Mouse (Mus musculus) left cerebral cortex, adult 9 months (tissue): ENCODE results near the gene Sbk2.
"Not testable (repeated sequence)": the region's sequence is repeated elsewhere in the genome, so short reads cannot be mapped to it uniquely, and the experiment has no call there.

ENCODE experiments used
- DNase-seq, 2 experiments: peaks; one replicate each; pipeline ENCODE4 v3.0.0; 2022; ENCODE audit warnings: low spot score in 2 of 2

The Sbk2 gene

DNA sequence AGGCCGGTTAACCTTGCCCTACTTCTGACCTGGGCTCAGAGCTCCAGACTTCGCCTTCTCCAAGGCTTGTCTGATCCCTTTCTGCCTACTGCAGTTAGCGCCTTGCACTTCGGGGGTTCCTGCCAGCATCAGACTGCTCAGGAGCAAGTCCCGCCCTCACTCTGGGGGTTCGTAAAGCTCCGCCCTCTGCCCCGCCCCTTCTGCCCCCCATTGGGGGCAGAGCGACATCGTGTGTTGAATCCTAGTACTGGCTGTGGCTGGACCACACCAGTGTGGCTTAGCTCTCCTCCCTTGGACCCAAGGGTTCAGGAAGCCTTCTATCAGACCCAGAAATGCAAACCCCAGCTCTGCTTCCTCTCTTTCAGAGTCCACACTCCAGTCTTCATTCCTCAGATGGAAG lies at the start of gene Sbk2:
TSS of gene Sbk2 (minus strand) at position 135 of the 400 bp plus-strand sequence.
- peak; percentile 16 to 73 for DNase-seq

DNA sequence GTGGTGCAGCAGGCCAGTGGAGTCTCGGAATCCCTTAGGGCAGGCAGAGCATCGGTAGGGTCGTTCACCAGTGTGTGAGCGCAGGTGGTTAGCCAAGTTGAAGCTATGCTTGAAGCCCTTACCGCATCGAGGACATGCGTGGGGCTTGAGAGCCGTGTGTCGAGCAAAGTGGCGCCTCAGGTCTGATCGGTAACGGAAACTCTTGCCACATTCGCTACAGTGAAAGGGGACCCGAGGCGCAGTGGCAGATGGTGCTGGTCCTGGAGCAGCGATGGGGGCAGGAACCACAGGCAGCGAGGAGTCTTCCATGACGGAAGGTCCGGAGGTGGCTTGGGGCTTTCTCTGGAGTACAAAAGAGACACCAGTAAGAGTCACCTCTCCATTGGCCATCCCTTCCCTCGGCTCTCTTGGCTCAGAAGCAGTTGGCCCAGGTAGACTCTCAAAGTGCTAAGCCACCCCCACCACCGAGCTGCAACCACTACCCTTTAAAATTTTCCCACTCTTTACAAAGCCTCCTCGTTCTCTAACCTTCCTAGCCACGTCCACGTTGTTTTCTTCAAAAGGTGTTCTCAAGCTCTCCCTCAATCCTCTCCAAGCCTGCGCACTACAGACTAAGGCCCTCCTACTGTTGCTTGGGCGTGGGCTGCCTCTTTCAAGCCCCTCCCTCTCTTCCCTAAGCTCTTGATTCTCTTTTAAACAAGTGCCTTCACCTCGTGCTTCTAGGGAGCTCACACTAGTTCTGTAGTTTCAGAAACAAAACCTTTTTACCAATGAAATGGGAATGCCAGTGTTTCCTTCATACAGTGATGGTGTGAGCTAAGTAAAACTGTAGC lies 48.7 kb upstream of the Sbk2 start:
- DNase-seq = no peak

DNA sequence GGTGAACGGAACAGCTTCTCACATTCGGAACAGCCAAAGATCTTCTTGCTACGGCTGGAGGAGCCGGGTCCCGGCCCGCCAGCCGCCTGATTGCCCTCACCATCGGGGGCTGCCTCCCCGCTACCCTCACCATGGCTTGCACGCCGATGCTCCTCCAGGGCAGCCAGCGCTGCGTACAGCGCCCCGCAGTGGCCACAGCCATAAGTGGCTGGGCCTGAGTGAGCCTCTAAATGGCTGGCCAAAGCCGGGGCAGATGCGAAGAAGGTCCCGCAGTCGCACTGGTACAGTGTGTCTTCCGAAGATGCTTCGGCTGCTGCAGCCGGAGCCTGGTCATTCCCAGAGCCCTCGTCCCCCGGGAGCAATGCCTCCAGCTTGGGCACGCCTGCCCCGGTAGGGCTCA lies 44.0 kb upstream of the Sbk2 start:
- DNase-seq = no peak

DNA sequence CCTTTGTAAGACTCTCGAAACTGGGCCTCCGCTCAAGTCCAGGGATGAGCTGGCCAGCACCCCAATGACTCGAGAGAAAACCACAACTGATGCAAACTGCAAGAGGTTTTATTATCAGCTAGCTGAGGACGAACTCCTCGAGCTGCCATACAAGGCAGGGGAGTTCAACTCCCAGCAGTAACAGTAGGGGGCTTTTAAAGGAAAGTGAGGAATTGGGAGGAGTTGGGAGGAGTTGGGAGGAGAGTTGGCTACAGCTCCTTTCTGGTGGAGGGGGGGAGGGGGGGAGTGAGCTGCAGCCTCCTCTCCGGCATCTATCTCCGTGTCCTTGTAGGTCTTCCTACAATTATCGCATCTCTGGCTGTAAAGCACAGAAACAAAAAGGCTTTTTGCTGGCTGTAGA lies 38.7 kb upstream of the Sbk2 start:
- not testable (repeated sequence) for DNase-seq

DNA sequence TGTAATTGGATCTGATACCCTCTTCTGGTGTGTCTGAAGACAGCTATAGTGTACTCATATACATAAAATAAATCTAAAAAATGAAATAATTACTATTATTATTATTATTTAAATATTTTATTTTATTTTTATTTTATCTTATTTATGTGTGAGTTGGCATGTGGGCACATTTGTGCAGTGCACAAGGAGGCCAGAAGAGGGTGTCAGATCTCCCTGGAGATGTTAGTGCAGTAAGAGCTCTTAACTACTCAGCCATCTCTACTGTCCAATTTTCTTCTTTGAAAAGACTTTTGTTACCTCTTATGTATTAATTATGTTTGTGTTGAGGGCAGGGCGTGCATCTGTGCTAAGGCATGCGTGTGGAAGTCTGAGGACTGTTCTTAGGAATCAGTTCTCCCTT lies 35.7 kb upstream of the Sbk2 start:
- no peak for DNase-seq

DNA sequence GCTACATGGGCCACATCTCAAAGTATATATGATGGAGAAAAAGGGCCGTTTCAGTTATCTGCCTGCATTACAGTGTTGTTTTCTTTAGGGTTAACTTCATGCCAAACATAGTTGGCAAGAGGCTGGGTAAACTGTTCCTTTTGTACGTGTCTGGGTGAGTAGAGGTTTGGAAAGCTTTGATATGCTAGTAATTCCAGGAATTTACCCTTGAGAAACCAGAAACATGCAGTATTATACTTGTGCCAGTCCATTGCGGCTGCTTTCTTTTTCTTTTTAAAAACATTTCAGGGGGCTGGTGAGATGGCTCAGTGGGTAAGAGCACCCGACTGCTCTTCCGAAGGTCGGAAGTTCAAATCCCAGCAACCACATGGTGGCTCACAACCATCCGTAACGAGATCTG lies 32.7 kb upstream of the Sbk2 start:
- no peak for DNase-seq

DNA sequence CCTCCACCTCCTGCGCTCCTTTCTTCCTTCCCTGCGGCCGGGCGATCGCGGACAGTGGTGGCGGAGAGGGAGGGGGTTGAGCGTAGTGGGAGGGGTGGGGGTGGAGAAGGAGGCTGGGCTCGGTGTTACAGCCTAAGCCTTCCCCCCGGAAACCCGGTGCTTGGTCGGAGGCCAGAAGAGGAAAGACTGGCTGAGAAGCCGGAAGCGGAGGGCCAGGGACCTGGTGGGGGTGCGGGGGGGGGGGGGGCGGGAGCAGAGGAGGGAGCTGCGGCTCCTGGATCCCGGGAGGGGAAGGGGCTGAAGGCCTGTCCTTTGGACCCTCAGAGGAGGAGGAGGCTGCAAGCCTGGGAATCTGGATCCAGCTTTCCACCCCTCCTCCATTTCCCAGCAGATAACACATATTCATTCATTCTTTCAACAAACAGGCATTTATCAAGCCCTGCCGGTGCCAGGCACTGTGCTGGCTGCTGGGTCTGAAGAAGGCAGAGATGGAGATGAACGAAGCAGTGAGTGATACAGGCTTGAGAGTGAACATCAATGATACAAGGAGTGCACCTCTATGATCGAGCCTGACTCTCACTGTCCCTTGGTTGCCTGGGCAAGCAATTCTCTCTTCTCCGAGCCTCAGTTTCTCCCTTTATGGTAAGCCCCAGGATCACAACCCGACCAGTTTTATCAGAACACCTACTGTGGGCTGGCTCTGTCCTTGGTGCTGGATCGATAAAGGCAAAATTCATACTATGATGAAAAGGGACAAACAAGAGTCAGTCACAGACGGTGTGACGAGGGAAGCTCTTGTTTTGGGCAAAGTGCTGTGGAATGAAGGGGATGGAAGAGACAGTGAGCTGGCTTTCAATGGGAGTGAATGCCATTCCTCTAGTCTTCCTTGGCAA lies 32.0 kb upstream of the Sbk2 start, which contains the start of gene Zfp579:
TSS of gene Zfp579 (minus strand) at position 156 of the 893 bp plus-strand sequence.
- peak; percentile 59 to 93 for DNase-seq

DNA sequence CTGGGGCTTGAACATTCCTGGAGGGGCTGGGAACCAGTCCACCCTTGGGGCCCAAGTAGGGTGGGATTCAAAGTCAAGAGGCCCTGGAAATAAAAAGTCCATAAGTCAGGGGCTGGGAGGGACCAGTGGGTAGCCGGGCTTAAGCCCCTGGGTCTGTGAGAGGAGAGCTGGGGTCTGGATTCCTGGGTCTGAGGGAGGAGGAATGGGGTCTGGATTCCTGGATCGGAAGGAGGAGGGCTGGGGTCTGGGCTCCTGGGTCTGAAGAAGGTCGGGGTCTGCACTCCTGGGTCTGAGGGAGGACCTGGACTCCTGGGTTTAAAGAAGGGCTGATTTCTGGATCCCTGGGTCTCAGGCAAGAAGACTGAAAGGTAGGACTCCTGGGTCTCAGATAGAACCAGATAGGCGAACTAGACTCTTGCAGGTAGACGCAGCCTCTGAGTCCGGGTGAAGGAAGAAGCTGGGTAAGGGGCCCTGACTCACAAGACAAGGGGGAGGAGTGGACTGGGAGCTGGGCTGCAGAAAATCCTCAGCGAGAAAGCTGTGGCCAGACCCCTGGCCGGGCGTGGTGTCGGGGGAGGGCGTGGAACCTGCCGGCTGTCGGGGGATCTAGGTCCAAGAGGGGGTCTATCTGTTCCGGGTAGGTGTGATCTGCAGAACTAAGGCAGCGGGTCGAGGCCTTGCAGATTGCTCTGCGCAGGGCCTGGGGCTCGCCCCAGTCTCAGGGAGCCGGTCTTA lies 31.2 kb upstream of the Sbk2 start:
- no peak for DNase-seq

DNA sequence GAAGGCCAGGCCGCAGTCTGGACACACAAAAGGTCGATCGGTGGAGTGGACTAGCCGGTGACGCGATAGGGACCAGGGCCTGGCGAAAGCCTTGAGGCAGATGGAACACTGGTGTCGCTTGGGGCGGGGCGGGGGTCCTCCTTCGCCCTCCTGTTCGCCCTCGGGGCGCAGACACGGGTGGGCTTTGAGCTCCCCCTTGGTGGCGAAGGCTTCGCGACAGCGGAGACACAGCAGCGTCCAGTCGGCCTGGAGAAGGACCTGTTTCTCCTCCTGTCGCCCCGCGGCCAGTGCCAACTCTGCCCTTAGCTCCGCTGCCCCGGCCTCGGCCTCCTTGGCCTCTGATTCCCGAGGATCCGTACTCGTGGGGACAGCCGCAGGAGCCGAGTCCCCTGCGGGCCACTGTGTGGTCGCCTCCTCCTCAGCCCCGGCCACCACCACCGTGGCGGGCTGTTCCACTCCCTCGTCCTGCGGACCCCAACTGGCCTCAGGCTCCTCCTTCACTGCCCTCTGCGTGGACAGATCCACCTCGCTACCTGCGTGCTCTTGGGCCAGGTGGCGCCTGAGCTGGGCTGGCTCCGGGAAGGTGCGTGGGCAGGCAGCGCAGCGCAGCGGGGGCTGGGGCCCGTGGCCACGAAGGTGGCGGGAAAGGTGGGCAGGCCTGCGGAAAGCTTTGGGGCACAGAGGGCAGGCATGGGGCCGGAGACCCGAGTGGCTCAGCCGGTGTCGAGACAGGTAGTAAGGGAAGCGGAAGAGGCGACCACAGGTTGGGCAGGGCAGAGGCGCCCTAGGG lies 30.0 kb upstream of the Sbk2 start:
- DNase-seq = no peak

DNA sequence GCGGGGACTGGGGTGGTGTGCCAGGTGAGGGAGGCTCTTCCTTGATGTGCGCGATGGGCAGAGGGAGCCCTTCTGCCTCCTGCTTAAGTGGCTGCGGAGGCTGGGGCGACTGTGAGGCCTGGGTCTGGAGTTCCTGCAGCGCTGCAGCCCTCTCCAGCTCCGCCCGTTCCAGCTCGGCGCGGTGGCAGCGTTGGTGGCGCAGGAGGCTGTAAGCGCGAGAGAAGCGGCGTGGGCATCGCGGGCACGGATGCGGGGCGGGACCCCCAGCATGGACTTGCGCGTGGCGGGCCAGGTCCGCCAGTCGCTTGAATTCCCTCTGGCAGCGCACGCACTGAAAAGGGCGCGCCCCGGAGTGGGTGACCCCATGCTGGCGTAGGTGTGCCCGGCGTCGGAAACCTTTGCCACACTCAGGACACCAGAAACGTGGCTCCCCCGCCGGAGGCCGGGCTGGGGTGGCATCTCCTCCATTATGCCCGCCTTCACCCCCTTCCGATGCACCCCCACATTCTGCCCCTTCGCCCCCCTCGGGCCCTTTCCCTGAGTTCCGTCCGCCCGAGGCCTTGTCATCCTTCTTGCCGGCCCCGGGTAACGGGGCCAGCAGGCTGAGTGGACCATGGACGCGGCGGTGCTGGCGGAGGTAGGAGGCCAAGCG lies 29.3 kb upstream of the Sbk2 start:
- no peak for DNase-seq

DNA sequence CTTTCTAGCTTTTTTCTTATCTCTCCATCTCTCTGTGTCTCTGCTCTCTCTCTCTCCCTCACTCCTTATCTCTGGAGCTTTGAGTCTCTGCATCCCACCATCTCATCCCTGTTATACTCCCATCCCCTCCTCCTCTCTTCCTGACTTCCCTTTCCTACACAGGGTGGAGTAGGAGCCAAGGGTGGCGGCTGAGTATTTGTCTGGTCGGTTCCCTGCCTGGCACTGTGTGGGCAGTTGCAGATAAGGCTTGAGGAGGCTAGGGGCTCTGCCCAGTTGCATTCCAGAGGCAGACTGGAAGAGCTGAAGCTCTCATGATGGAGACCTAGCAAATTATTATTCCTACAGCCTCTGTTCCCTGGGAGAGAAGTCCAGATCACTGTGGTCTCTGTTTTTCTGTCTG lies 24.0 kb upstream of the Sbk2 start:
- DNase-seq = no peak

DNA sequence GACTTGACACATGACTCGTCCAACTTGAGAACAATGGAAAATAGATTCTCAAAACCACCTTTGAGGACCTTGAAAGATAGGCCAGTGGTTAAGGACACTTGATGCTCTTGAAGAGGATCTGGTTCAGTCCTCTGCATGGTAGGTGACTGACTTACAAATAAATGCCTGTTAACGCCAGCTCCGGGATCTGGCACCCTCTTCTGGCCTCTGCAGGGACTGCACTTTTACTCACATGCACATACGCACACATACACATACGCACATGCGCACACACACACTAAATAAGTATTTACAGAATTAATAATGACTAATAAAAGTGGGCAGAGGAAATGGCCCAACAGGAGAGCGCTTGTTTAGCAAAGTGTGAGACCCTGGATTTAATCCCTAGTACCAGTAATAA lies 12.6 kb upstream of the Sbk2 start:
- DNase-seq = no peak

DNA sequence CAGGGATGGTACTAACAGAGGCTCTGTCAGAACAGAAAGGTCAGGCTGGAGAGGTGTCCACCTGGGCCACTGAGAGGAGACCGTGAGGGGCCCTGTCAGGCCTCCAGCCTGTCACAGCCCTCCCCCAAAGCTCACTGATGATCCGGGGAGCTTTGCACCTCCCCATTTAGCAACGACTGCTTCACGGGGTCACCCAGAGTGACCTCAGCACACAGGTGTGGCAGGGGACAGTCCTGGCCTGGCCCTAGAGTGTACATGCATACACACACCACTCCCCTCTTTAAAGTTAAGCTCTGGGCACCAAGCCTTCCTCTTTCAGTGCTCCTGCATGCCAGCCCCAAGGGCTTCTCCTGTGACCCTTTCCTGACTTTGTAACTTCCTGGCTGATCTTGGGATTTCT lies 11.2 kb upstream of the Sbk2 start:
- no peak for DNase-seq

DNA sequence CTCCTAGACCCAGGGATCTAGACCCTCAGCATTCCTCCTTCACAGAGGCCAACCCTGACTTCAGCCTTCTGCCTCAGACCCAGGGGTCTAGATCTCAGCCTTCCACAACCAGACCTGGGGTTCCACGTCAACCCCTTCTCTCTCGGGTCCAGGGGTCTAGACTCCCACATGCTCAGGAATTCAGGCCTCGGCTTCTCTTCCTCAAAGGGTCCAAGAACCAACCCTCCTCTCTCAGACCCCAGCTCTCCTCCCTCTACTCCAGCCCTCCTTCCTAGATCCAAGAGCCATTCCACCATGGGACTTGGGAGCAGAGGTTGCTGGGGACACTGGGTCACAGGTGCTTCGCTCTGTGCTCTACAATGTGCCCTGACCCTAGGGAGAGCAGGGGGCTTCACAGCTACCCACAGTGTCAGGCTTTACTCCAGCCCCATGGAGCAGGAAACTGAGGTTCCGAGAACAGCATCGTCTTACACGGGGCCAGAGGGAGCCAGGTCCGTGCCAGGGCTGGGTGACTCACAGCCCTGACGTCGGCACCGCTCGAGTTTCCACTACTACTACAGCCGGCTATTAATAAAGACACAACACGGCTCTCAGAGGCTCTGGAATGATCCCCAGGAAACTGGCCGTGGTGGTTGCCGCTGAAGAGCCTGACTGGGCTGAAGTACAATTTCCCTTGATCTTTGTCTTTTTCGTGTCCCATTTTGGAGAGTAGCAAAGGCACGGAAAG lies 8.3 kb upstream of the Sbk2 start:
- peak in 1 of 2 experiments; percentile 9 for DNase-seq

DNA sequence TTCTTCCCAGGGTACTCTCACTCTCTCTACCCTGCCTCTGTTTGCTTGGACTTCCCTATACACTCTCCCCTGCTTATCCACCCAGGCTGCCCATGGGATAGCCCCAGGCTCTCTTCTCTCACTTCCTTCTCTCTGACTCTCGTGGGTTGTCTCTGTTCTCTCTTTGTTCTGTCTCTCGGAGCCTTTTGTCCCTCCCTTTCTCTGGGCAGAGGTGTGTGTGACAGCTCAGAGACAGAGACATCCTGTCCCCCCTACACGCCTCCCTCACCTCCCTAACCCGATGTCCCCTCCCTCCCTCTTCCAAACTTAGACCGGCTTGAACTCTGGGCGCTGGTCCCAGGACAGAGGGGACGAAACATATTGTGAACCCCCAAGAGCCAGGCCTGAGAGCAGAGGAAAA lies 7.5 kb upstream of the Sbk2 start:
- no peak for DNase-seq

DNA sequence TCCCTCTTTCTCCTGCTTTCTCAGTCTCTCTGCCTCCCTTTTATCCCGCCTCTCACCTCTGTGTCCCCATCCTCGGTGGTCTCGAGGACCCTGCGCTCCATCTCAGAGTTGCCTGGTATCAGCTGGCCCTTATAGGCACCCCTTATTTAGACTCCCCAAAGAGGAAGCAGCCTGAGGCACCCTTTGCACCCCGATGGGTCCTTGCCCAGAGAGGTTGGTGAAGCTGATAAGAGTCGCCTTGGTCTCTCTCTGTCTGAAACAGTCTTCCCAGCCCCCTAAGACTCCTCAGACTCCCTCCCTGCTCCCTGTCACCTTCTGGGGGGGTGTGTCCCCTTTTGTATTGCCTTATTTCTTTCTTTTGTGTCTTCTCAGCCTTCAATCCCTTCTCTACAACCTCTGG lies 6.9 kb upstream of the Sbk2 start, which contains the start of gene Sbk3:
TSS of gene Sbk3 (minus strand) at position 101 of the 400 bp plus-strand sequence.
- no peak for DNase-seq

DNA sequence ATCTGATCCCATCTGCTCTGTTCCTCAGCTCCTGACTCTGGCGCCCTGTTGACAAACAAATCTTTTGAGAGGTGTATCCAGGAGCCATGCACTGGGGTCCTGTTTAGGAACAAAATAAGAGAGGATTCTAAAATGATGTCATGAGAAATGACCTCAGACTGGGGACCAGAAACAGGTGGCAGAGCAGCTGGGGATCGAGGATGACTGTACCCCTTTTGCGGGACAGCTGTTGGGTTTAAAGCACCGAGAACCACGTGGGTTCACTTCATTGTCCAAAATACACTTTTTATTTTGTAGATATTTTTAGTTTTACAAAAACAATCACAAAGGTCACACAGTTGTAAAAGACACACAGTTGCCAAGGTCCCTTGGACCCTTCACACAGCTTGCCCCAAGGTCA lies 782 bp upstream of the Sbk2 start:
- no peak for DNase-seq

DNA sequence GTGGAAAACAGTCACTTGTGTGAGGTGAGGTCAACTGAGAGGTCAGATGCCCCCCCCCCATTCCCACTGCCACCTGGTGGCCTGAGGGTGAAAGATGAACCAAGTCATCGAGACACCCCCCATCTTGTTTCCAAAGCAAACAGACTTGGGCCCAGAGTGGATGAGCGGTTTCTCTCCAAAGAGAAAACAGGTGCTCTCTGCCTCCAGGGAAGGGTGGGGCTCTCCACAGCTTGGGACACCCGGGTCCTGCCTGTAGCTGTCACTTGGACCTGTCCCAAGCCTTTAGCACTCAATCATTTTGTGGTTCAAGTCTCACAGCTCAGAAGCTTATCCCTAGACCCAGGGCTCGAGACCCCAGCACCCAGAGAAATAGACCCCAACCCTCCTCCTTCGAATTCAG lies 679 bp downstream of the Sbk2 start:
- no peak for DNase-seq

DNA sequence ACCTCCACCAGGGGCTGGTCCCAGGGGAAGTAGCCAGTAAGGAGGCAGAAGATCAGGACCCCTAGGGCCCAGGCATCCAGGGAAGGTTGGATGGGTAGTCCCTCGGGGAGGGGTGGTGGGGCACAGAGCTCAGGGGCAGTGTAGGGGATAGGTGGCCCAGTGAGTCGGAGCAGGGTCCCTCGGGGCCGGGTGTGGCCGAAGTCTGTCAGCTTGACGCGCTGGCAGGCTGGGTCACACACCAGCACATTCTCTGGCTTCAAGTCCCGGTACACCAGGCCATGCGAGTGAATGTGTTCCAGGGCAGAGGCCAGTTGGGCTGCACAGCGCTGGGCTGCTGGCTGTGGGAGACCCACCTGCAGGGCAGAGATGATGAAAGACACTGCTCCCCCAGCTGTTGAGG lies 6.8 kb downstream of the Sbk2 start:
- DNase-seq = no peak

DNA sequence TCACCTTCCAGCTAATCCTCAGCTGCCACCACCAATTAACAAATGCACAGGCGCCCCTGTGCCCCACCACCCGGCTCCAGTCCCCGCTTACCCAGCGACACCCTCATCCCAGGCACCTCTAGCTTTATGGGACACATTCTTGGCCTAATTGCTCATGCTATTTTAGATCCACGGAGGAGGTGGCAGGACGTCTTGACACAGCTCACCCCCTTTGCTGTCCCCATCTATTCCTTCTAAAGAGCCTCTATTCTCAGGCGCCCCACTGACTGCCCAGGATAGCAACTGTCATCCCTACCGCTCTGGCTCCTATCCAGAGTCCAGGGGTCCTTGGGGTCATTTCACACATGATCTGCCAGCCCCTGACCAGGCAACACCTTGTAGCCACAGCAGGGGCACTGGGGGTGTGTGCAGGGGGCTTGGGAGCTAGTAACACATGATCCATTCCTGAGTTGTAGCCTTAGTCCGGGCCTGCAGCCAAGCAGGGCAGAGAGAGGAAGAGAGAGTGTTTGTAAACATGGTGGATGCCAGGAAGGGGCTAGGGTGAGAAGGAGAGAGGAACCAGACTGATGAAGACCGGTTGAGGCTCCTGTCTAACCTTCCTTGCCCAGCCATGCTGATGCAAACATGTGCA lies 10.3 kb downstream of the Sbk2 start:
- no peak for DNase-seq
